Mouse (Mus musculus): Measurements from ENCODE around the gene Vmn1r148. TPM values are rescaled to one million over a fixed set of nuclear protein-coding genes. Genes with fewer than 3 reads are reported as not detected.

The Vmn1r148 gene
- not detected for total RNA-seq (2023)

GRCm38 (mm10) chr7:22413283-22413682 is at the start of gene Vmn1r148:
Vmn1r148 (plus strand) TSS chr7:22413583.

DNA sequence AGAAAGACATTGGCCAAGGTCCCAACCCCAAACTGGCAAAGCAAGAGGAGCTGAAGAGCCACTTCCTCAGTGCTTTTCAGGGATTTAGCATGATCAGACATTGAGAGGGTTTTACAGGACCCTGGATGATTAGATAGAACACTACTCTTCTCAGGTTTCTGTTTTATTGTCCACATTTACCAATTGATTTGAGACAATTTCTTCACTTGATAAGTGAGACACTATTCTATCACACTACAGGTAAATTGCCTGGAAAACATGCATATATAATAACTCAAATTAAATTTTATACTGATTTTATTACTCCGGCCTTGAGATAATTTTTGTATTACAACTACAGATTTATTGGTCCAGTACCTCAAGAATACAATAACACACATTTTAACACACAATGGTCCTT is 42.4 kb upstream of the Vmn1r148 start, which contains the start of gene Gm8660:
Gene Gm8660, minus strand, starts transcription at position 101 of the 400 bp plus-strand sequence.

GRCm38 (mm10) chr7:22438129-22438528 is 24.7 kb downstream of the Vmn1r148 start, which contains the start of gene Vmn1r149:
Vmn1r149 (minus strand) TSS chr7:22438229.

GRCm38 (mm10) chr7:22463975-22464374 is 50.6 kb downstream of the Vmn1r148 start, which contains the start of gene Gm10665:
Gm10665 (minus strand) TSS chr7:22464075.

Other genes starting within 250 kb of the Vmn1r148 start
- gene Vmn1r142, start 249.5 kb upstream of the Vmn1r148 start, total RNA-seq (2023) = not detected
- not detected for gene Vmn1r143, start 224.2 kb upstream of the Vmn1r148 start, total RNA-seq (2023)
- gene Gm8653, start 212.3 kb upstream of the Vmn1r148 start, total RNA-seq (2023) = not detected
- gene Gm8453, start 184.1 kb upstream of the Vmn1r148 start, total RNA-seq (2023) = not detected
- gene Gm4187, start 83.9 kb upstream of the Vmn1r148 start, total RNA-seq (2023) = not detected
- not detected for gene Gm8660, start 42.5 kb upstream of the Vmn1r148 start, total RNA-seq (2023)
- gene Vmn1r149, start 24.6 kb downstream of the Vmn1r148 start, total RNA-seq (2023) = not detected
- gene Gm10665, start 50.5 kb downstream of the Vmn1r148 start, total RNA-seq (2023) = not detected
- gene Vmn1r151, start 86.1 kb downstream of the Vmn1r148 start, total RNA-seq (2023) = not detected
- not detected for gene Vmn1r152, start 109.4 kb downstream of the Vmn1r148 start, total RNA-seq (2023)
- gene Gm8677, start 121.3 kb downstream of the Vmn1r148 start, total RNA-seq (2023) = not detected
- not detected for gene Gm4201, start 151.8 kb downstream of the Vmn1r148 start, total RNA-seq (2023)
- gene Gm4565, start 174.5 kb downstream of the Vmn1r148 start, total RNA-seq (2023) = not detected
- gene Vmn1r155, start 244.4 kb downstream of the Vmn1r148 start, total RNA-seq (2023) = not detected

All from neutrophil, adult 59 days (primary cell).